Mouse (Mus musculus): Measurements from ENCODE around the gene Gpc3. TPM values are rescaled to one million over a fixed set of nuclear protein-coding genes. Genes with fewer than 3 reads are reported as not detected.

Gene Gpc3
- polyA plus RNA-seq, 1 experiment from 2014 or later, result 580 TPM

DNA sequence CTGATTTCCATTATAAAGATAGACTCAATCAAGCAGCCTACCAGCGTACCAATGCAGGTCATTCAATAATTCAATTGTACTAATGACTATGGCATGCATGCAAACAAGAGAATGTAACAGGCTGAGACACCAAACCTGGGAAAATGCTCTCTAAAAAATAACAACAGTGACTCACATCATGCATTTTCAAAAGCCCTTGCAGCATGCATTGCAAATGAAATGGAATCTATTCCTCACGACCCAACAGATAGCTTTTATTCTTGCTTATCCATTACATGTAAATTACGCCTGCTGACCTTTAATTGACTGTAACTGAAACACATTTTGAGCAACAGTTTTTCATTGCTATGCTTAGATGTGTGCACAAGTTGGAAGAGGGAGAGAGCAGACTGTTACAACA lies 200.8 kb downstream of the Gpc3 start:
- no peaks in the 10 kb centered on the region for H3K36me3 ChIP-seq
- no peak overlapping the region for H3K4me2 ChIP-seq (replicated peaks)
- H3K9me3 ChIP-seq (replicated peaks), result no peaks in the 10 kb centered on the region
- no peak overlapping the region for H3K9ac ChIP-seq
- H3K27me3 ChIP-seq, result no peaks in the 10 kb centered on the region
- no peak overlapping the region for H3K27ac ChIP-seq (replicated peaks)
- no peak for ATAC-seq (ENCODE audit: insufficient number of reproducible peaks, low FRiP score, low TSS enrichment, low read depth)
- H3K4me3 ChIP-seq (replicated peaks), result no peak overlapping the region
- 65% methylated on average over 3 of the region's 3 CpGs for WGBS
- H3K4me1 ChIP-seq, result no peaks in the 10 kb centered on the region

DNA sequence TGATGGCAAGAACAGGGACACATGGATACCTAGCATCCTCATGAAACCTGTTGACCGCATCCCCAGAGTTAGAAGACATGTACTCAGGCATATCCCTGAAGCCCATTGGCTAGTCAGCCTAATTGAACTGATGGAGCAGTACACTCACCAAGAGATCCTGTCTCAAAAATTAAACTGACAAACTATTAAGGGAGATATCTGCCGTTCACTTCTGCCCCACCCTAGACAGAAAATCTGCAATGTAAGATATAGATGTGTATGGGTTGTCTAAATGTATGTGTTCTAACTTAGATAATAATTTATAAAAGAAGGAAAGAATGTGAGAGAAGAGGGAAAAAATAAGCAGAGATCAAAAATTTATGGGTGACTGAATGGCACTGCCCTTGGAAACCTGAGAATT lies 212.6 kb downstream of the Gpc3 start:
- WGBS, result 87% methylated on average over 2 of the region's 2 CpGs
- Histone ChIP-seq H3K4me3 (replicated peaks) (no peak overlapping the region), H3K9ac (no peak overlapping the region), H3K4me1 (no peaks in the 10 kb centered on the region), H3K27ac (replicated peaks) (no peak overlapping the region), H3K4me2 (replicated peaks) (no peak overlapping the region), H3K36me3 (no peaks in the 10 kb centered on the region), H3K27me3 (no peaks in the 10 kb centered on the region), H3K9me3 (replicated peaks) (no peaks in the 10 kb centered on the region)
- ATAC-seq (ENCODE audit: insufficient number of reproducible peaks, low FRiP score, low TSS enrichment, low read depth), result no peak

GRCm38 (mm10) chrX:52375129-52375528 lies 238.6 kb downstream of the Gpc3 start:
- H3K27me3 ChIP-seq, result no peaks in the 10 kb centered on the region
- H3K9me3 ChIP-seq (replicated peaks), result no peaks in the 10 kb centered on the region
- no peak overlapping the region for H3K4me3 ChIP-seq (replicated peaks)
- no peaks in the 10 kb centered on the region for H3K4me1 ChIP-seq
- H3K4me2 ChIP-seq (replicated peaks), result no peak overlapping the region
- WGBS, result 46% methylated on average over 3 of the region's 3 CpGs
- H3K36me3 ChIP-seq, result no peaks in the 10 kb centered on the region
- no peak overlapping the region for H3K27ac ChIP-seq (replicated peaks)
- no peak for ATAC-seq (ENCODE audit: insufficient number of reproducible peaks, low FRiP score, low TSS enrichment, low read depth)
- no peak overlapping the region for H3K9ac ChIP-seq

DNA sequence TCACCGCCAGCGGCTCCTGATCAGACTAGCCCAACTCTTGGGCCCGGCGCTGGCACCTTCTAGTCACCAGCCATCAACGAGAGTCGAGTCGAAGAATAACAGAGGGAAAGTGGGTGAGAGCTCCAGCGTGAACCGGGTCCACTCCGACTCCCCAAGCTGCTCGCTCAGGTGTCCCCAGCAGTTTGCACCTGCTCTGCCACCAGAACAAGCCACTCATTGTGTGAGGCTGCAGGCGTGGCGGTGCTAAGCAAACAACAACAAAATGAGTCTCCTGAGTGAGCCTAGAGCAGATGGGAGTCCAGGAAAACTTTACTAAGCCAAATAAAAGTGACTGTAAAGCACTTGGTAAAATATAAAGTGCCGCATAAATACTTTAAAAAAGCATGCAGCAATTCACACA lies 239.5 kb downstream of the Gpc3 start:
- Histone ChIP-seq H3K4me1 (no peaks in the 10 kb centered on the region), H3K4me3 (replicated peaks) (no peak overlapping the region), H3K27ac (replicated peaks) (no peak overlapping the region), H3K36me3 (no peaks in the 10 kb centered on the region), H3K27me3 (no peaks in the 10 kb centered on the region), H3K4me2 (replicated peaks) (no peak overlapping the region), H3K9me3 (replicated peaks) (no peaks in the 10 kb centered on the region), H3K9ac (no peak overlapping the region)
- 92% methylated on average over 14 of the region's 14 CpGs for WGBS
- ATAC-seq (ENCODE audit: insufficient number of reproducible peaks, low FRiP score, low TSS enrichment, low read depth), result no peak

DNA sequence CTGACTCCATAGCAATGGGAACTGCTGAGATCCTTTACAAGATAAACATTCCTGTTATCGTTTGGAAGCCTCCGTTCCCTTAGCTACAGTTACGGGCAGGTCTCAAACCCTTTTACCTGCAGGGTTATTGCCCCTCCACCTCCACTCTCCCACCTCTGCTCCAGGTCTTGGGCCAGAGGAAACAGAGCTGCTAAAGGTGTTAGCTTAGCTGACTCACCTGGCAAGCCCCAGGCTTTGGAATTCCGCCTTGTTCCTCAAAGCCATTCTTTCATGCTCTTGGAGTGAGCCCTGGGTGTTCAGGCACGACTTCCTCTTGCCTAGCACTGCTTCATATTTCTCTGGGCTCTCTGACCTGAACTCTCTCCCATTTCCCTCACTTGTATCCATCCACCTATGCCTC lies 241.3 kb downstream of the Gpc3 start:
- 51% methylated on average over 5 of the region's 5 CpGs for WGBS
- Histone ChIP-seq H3K36me3 (no peaks in the 10 kb centered on the region), H3K4me2 (replicated peaks) (no peak overlapping the region), H3K27ac (replicated peaks) (no peak overlapping the region), H3K4me3 (replicated peaks) (no peak overlapping the region), H3K27me3 (no peaks in the 10 kb centered on the region), H3K9ac (no peak overlapping the region), H3K4me1 (no peaks in the 10 kb centered on the region), H3K9me3 (replicated peaks) (no peaks in the 10 kb centered on the region)
- ATAC-seq (ENCODE audit: insufficient number of reproducible peaks, low FRiP score, low TSS enrichment, low read depth), result no peak

GRCm38 (mm10) chrX:52369938-52370758 lies 243.6 kb downstream of the Gpc3 start:
- H3K4me2 ChIP-seq (replicated peaks), result peak overlapping the region; percentile 27; the same call in 1 of the 2 replicates

DNA sequence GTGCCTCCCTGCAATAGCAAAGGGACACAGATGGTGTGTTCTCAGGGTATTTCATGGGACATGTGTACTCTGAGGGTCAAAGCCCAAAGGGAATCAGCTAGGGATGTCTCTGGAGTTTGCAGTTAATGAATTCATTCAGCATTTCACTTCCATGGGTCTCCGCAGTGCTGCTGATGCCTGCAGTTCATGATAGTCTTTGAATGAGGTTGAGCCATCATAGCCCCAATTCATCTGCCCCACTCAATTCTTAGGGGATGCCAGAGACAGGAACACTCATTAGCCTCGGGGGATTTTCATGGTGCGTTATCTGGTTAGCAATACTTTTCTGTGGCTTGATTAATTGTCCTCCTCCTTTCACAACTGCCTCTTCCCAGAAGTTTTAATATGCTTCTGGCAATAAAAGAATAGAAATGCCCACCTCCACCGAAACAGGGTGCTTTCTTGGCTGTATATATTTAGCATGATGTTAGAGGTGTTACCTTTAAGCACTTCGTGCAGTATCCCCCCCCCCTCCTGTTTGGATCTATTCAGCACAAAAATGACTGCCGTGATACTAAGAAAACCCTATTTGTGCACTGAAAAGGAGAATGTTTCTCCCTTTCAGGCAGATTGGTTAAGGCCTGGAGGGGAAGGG lies 244.3 kb downstream of the Gpc3 start:
- H3K36me3 ChIP-seq, result no peaks in the 10 kb centered on the region
- H3K9me3 ChIP-seq (replicated peaks), result no peaks in the 10 kb centered on the region
- ATAC-seq (ENCODE audit: insufficient number of reproducible peaks, low FRiP score, low TSS enrichment, low read depth), result no peak
- no peaks in the 10 kb centered on the region for H3K4me1 ChIP-seq
- WGBS, result 48% methylated on average over 6 of the region's 6 CpGs
- H3K27ac ChIP-seq (replicated peaks), result peak overlapping the region; percentile 3; the same call in 1 of the 2 replicates
- no peaks in the 10 kb centered on the region for H3K27me3 ChIP-seq
- no peak overlapping the region for H3K9ac ChIP-seq
- no peak overlapping the region for H3K4me3 ChIP-seq (replicated peaks)
- H3K4me2 ChIP-seq (replicated peaks), result no peak overlapping the region

More at GRCm38 (mm10) chrX:52369938-52370758, 243.6 kb downstream of the Gpc3 start:
- H3K4me3 ChIP-seq (replicated peaks), result no peak overlapping the region
- ATAC-seq (ENCODE audit: insufficient number of reproducible peaks, low FRiP score, low TSS enrichment, low read depth), result no peak
- H3K27me3 ChIP-seq, result no peaks in the 10 kb centered on the region
- no peaks in the 10 kb centered on the region for H3K36me3 ChIP-seq
- no peak overlapping the region for H3K9ac ChIP-seq
- H3K9me3 ChIP-seq (replicated peaks), result no peaks in the 10 kb centered on the region
- WGBS, result 33% methylated on average over 8 of the region's 8 CpGs
- peak overlapping the region; percentile 3; the same call in 1 of the 2 replicates for H3K27ac ChIP-seq (replicated peaks)
- H3K4me1 ChIP-seq, result no peaks in the 10 kb centered on the region

GRCm38 (mm10) chrX:52366826-52367225 lies 246.9 kb downstream of the Gpc3 start:
- WGBS, result 54% methylated on average over 5 of the region's 5 CpGs
- Histone ChIP-seq H3K4me3 (replicated peaks) (no peak overlapping the region), H3K4me2 (replicated peaks) (no peak overlapping the region), H3K9me3 (replicated peaks) (no peaks in the 10 kb centered on the region), H3K27ac (replicated peaks) (no peak overlapping the region), H3K27me3 (no peaks in the 10 kb centered on the region), H3K36me3 (no peaks in the 10 kb centered on the region), H3K4me1 (no peaks in the 10 kb centered on the region), H3K9ac (no peak overlapping the region)
- no peak for ATAC-seq (ENCODE audit: insufficient number of reproducible peaks, low FRiP score, low TSS enrichment, low read depth)

- ATAC-seq (ENCODE audit: insufficient number of reproducible peaks, low FRiP score, low TSS enrichment, low read depth), result no peak
Observed at GRCm38 (mm10) chrX:52365790-52366189, 248.0 kb downstream of the Gpc3 start.

GRCm38 (mm10) chrX:52362241-52363011 lies 251.3 kb downstream of the Gpc3 start:
- no peak overlapping the region for H3K4me2 ChIP-seq (replicated peaks)
- no peak overlapping the region for H3K9ac ChIP-seq
- no peaks in the 10 kb centered on the region for H3K27me3 ChIP-seq
- no peaks in the 10 kb centered on the region for H3K4me1 ChIP-seq
- H3K27ac ChIP-seq (replicated peaks), result no peak overlapping the region
- no peak for ATAC-seq (ENCODE audit: insufficient number of reproducible peaks, low FRiP score, low TSS enrichment, low read depth)
- no peaks in the 10 kb centered on the region for H3K36me3 ChIP-seq
- H3K9me3 ChIP-seq (replicated peaks), result no peaks in the 10 kb centered on the region
- H3K4me3 ChIP-seq (replicated peaks), result no peak overlapping the region
- WGBS, result 69% methylated on average over 4 of the region's 4 CpGs

More at GRCm38 (mm10) chrX:52365790-52366189, 248.0 kb downstream of the Gpc3 start:
- no peaks in the 10 kb centered on the region for H3K27me3 ChIP-seq
- H3K36me3 ChIP-seq, result no peaks in the 10 kb centered on the region
- no peak overlapping the region for H3K27ac ChIP-seq (replicated peaks)
- 79% methylated on average over 10 of the region's 10 CpGs for WGBS
- H3K9me3 ChIP-seq (replicated peaks), result no peaks in the 10 kb centered on the region
- H3K4me2 ChIP-seq (replicated peaks), result no peak overlapping the region
- no peak overlapping the region for H3K9ac ChIP-seq
- H3K4me1 ChIP-seq, result no peaks in the 10 kb centered on the region
- no peak overlapping the region for H3K4me3 ChIP-seq (replicated peaks)

- H3K27ac ChIP-seq (replicated peaks), result no peak overlapping the region
- H3K4me3 ChIP-seq (replicated peaks), result no peak overlapping the region
- no peak for ATAC-seq (ENCODE audit: insufficient number of reproducible peaks, low FRiP score, low TSS enrichment, low read depth)
- H3K4me2 ChIP-seq (replicated peaks), result no peak overlapping the region
- no peaks in the 10 kb centered on the region for H3K9me3 ChIP-seq (replicated peaks)
- peaks cover 3% of the 10 kb centered on the region; the same call in 1 of the 2 replicates for H3K27me3 ChIP-seq
- no peaks in the 10 kb centered on the region for H3K36me3 ChIP-seq
- no peak overlapping the region for H3K9ac ChIP-seq
- 75% methylated on average over 4 of the region's 4 CpGs for WGBS
- no peaks in the 10 kb centered on the region for H3K4me1 ChIP-seq
Observed at GRCm38 (mm10) chrX:52352981-52353380, 260.8 kb downstream of the Gpc3 start.
